Mouse (Mus musculus) heart, embryonic 14.5 days (tissue): ENCODE data around the gene Gm20479. TPM values are rescaled to one million over a fixed set of nuclear protein-coding genes. Genes with fewer than 3 reads are reported as not detected.

ENCODE experiments used
- ATAC-seq: fragments of 200-750 bp; cut with Nextera tagmentation; 2 replicates; pipeline ENCODE4 v1.8.0; 2017; ENCODE audit warnings: low read depth, moderate TSS enrichment; ENCODE audit not compliant: insufficient number of reproducible peaks, insufficient read depth, low FRiP score
- H3K27ac ChIP-seq, 2 experiments: fragments of 200-500 bp in 1 of 2; fragments of 300-500 bp in 1 of 2; sonication (generic) in 1 of 2; replicated peaks in 1 of 2; 2 replicates each; pipeline ENCODE4 v1.5.1; 2012 to 2014; ENCODE audit warnings: low read depth in 2 of 2, low read length in 2 of 2, control low read depth in 1 of 2, mild to moderate bottlenecking in 1 of 2, mixed read lengths in 1 of 2; ENCODE audit not compliant: control insufficient read depth in 1 of 2, insufficient read depth in 1 of 2
- H3K27me3 ChIP-seq: fragments of 300-500 bp; sonication (generic); 2 replicates; pipeline ENCODE4 v1.6.1; 2014; ENCODE audit warnings: mild to moderate bottlenecking, low read length, control low read depth; ENCODE audit not compliant: control insufficient read depth, insufficient read depth
- H3K36me3 ChIP-seq: fragments of 300-500 bp; sonication (generic); 2 replicates; pipeline ENCODE4 v1.6.1; 2014; ENCODE audit warnings: mild to moderate bottlenecking, control low read depth, low read length, mixed read lengths; ENCODE audit not compliant: control insufficient read depth, insufficient read depth
- H3K4me1 ChIP-seq, 2 experiments: fragments of 200-500 bp in 1 of 2; fragments of 300-500 bp in 1 of 2; sonication (generic) in 1 of 2; 2 replicates each; pipeline ENCODE4 v1.6.1; 2012 to 2014; ENCODE audit warnings: low read length in 2 of 2, control low read depth in 1 of 2, mixed read lengths in 1 of 2; ENCODE audit not compliant: control insufficient read depth in 2 of 2, insufficient read depth in 2 of 2
- H3K4me2 ChIP-seq: fragments of 300-500 bp; sonication (generic); 2 replicates; pipeline ENCODE4 v1.6.1; 2014; ENCODE audit warnings: mild to moderate bottlenecking, low read length
- H3K4me3 ChIP-seq, 2 experiments: fragments of 200-500 bp in 1 of 2; fragments of 300-500 bp in 1 of 2; sonication (generic) in 1 of 2; 2 replicates each; pipeline ENCODE4 v1.5.1; 2012 to 2014; ENCODE audit warnings: low read length in 2 of 2, mild to moderate bottlenecking in 2 of 2, control low read depth in 1 of 2, low read depth in 1 of 2, moderate library complexity in 1 of 2; ENCODE audit not compliant: control insufficient read depth in 1 of 2, insufficient read depth in 1 of 2
- H3K9ac ChIP-seq: fragments of 300-500 bp; sonication (generic); 2 replicates; pipeline ENCODE4 v1.6.1; 2014; ENCODE audit warnings: mild to moderate bottlenecking, low read length
- H3K9me3 ChIP-seq: fragments of 300-500 bp; sonication (generic); 2 replicates; pipeline ENCODE4 v1.6.1; 2016; ENCODE audit warnings: low read length, control low read depth; ENCODE audit not compliant: control insufficient read depth
- WGBS: fragments of 180-500 bp; shearing (Covaris S2); extraction: QIAGEN DNeasy Blood & Tissue Kit; methylation state at CpG from one replicate; pipeline ENCODE4 v1.1.7; 2014; 5-methylcytosine and 5-hydroxymethylcytosine counted together
- polyA plus RNA-seq: library from polyadenylated mRNA; unstranded; fragments of >200 nt; fragmentation: Nextera tagmentation; extraction: Ambion mirVana; gene quantifications from 2 replicates; pipeline ENCODE4 v1.2.1, GENCODE M21; 2014

Gene Gm20479
- polyA plus RNA-seq, 1 experiment from 2014 or later = not detected

DNA sequence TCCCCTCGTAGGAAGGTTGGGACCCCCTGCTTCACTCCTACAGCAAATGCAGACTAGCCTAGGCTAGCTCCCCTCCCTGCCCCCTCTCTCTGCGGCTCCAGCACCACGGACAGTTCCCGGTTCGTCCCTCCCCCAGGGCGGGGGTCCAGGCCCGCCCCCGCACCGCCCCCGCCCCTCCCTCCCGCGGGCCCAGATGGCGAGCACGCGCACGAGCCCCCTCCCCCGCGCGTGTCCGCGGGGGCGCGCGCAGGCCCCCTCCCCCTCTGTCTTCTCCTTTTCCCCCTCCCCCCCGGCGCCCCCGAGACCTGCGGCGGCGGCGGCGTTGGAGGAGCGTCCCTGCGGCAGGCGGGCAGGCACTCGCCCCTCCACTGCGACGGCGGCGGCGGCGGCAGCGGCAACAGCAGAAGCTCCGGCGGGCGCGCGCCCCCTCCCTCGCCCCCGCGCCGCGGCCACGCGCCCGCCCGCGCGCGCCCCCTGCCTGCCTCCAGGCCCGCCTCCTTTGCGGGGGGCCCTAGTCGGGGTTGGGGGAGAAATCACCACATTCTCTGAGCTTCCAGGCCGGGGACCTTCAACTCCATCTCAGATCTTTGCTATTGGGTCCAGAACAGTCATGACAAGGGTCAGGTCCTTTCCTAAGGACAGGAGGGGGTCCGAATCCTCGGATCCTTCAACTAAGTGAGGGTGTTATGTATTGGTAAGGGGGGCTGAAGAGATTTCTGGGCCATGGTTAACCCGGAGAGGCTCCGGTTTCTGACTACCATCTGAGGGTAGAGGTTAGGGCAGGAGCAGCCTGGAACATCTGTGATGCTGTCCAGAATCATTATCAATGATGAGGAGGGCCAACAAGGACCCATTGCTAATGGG lies 39.2 kb upstream of the Gm20479 start:
- Histone ChIP-seq H3K27ac (no peak overlapping the region), H3K36me3 (no peaks in the 10 kb centered on the region), H3K27me3 (peaks cover 84% of the 10 kb centered on the region), H3K9ac (peak overlapping the region; percentile 21; the same call in 1 of the 2 replicates), H3K9me3 (no peaks in the 10 kb centered on the region), H3K4me2 (peak overlapping the region; percentile 78), H3K4me1 (peaks cover 2 to 6% of the 10 kb centered on the region in 2 experiments; a peak in 2 of 4 replicates), H3K4me3 (peak overlapping the region; percentile 20 to 51)
- ATAC-seq = no peak
- 2% methylated on average over 30 of the region's 68 CpGs for WGBS

DNA sequence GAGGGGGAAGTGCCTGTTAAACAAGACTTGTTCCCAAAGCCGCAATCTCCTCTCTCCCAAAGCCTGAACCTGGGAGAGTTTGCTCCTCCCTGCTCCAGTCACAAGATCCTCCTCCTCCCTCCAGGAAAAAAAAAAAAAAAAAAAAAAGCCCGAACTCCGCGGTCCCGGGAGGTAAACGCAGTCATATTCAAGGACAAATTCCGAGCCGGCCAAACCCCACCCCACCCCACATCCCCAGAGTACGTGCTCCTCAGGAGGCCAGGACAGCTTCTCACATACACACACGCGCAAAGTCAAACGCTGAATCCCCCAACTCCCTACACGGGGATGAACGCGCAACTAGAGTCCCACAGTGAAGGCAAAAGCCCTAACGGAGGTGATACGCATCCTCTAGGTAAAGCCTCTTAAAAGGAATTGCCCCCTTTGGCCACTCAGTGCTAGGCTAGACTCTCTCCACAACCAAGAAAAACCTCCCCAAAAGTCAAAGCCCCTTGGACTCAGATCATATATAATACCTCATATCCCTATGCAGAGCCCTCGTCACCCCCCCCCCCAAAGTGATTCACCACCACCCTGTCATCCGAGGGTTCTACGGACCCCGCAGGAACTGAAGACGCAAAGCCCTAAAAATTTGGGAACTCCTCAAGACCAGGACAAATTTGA lies 38.4 kb upstream of the Gm20479 start:
- WGBS = 1% methylated on average over 22 of the region's 22 CpGs

DNA sequence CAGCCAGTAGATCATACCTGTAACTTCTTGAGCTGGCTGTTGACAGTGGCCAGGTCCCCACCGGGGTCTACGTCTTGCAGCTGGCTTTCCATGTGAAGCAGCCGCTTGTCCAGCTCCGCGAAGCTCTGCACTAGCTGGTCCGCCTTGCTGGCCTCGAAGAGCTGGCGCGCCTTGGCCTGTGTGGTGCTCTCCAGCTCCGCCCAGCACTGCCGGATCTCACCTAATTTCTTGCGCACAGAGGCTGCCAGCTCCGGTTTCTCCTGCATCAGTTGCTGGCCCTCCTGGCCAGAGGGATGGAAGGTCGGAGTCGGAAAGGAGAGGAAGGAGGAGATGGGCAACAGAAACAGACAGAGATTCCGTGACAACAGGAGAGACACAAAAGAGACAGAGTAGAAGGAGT lies 34.2 kb upstream of the Gm20479 start:
- ATAC-seq = no peak

More for the DNA sequence above, 38.4 kb upstream of the Gm20479 start:
- Histone ChIP-seq H3K9ac (no peak overlapping the region), H3K27me3 (peaks cover 84% of the 10 kb centered on the region), H3K27ac (no peak overlapping the region), H3K9me3 (no peaks in the 10 kb centered on the region), H3K4me1 (peaks cover 2 to 6% of the 10 kb centered on the region in 2 experiments; a peak in 2 of 4 replicates), H3K36me3 (no peaks in the 10 kb centered on the region), H3K4me2 (peak overlapping the region; percentile 78), H3K4me3 (peak overlapping the region in 1 of 2 experiments; percentile 51; a peak in 2 of 4 replicates)
- no peak for ATAC-seq

DNA sequence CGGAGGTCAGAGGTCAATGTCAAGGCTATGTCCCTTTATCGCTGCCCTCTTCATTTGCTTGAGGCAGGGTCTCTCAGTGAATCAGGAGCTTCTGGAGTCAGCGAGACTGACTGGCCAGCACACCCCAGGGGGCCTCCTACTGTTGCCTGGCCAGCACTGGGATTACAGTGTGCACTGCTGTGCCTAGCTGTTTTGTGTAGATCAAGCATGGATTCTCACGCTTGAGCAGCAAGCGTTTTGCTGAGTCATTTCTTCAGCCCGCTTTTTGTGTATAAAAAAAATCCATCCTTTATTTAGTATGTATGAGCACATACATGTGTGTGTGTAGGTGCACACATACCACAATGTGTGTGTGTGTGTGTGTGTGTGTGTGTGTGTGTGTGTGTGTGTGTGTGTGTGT lies 32.0 kb upstream of the Gm20479 start:
- H3K4me1 ChIP-seq = no peaks in the 10 kb centered on the region
- 70% methylated on average over 6 of the region's 6 CpGs for WGBS

More for the DNA sequence above, 34.2 kb upstream of the Gm20479 start:
- H3K9me3 ChIP-seq = no peaks in the 10 kb centered on the region
- 36% methylated on average over 16 of the region's 16 CpGs for WGBS
- H3K27ac ChIP-seq = no peak overlapping the region
- peaks cover 54% of the 10 kb centered on the region for H3K27me3 ChIP-seq
- H3K9ac ChIP-seq = no peak overlapping the region
- H3K4me3 ChIP-seq = no peak overlapping the region
- H3K36me3 ChIP-seq = no peaks in the 10 kb centered on the region
- no peak overlapping the region for H3K4me2 ChIP-seq
- H3K4me1 ChIP-seq = peaks cover 0 to 2% of the 10 kb centered on the region in 2 experiments; a peak in 1 of 4 replicates

DNA sequence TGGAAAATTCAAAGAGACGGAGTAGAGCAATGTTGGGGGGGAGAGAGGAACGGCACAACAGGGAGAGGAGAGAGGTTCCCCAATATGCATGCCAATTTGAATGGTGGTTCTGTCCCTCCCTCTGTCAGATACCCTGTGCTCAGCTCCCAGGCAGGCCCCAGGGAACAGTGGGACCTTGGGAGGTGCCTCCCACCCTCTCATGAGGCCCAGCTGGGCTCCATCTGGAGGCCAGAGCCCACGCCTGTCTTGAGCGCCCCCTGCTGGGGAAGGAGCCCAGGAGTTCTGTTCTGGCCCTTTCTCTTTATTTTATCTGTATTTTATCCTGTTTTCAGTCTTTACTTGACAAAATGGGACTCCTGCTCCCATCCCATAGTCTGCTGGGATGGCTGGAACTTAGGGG lies 27.5 kb upstream of the Gm20479 start:
- Histone ChIP-seq H3K36me3 (no peaks in the 10 kb centered on the region), H3K27me3 (0 out of 2 replicates have a peak, but pooled peaks cover 5% of the 10 kb centered on the region), H3K27ac (no peak overlapping the region), H3K4me1 (no peaks in the 10 kb centered on the region), H3K4me3 (no peak overlapping the region), H3K9ac (no peak overlapping the region), H3K4me2 (no peak overlapping the region), H3K9me3 (no peaks in the 10 kb centered on the region)
- WGBS = 43% methylated on average over 4 of the region's 4 CpGs
- ATAC-seq = no peak

More for the DNA sequence above, 32.0 kb upstream of the Gm20479 start:
- Histone ChIP-seq H3K27me3 (peaks cover 32% of the 10 kb centered on the region), H3K9me3 (no peaks in the 10 kb centered on the region), H3K4me3 (no peak overlapping the region), H3K36me3 (no peaks in the 10 kb centered on the region), H3K4me2 (no peak overlapping the region), H3K27ac (no peak overlapping the region), H3K9ac (no peak overlapping the region)
- ATAC-seq = no peak

DNA sequence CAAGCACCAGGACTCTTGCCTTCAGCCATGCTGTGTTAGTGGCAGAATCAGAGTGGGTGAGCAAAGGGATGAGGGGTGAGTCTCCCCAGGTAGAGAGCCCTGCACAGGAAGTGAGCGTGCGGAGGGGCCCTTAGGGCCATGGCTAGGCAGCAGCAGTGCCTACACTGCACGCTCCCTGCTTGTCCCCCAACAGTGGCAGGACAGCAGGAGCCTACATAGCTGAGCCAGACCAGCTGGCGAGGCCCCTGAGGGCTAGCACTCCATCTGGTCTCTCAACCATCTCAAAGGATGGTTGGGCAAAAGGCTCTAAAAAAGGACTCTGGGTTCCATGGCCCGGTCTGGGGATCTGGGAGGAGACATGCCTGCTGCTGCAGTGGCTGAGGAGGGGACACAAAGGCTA lies 26.9 kb upstream of the Gm20479 start:
- no peak for ATAC-seq
- H3K27me3 ChIP-seq = peaks cover 7% of the 10 kb centered on the region; the same call in 1 of the 2 replicates
- H3K9ac ChIP-seq = no peak overlapping the region

DNA sequence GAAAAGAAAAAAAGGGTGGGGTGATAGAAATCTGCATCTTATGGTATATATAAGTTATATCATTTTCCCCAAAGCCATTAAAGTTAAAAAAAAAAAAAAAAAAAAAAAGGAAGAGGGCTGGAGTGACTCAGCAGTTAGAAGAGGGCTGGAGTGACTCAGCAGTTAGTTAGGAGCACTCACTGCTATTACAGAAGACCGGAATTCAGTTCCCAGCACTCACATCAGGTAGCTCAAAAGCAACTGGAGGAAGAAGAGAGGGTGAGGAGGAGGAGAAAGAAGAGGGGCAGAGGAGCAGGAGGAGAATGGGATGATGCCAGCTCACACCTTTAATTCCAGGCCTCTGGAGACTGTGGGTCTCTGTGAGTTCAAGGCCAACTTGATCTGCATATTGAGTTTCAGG lies 26.0 kb upstream of the Gm20479 start:
- H3K9me3 ChIP-seq = no peaks in the 10 kb centered on the region
- ATAC-seq = no peak
- no peak overlapping the region for H3K4me2 ChIP-seq
- no peaks in the 10 kb centered on the region for H3K36me3 ChIP-seq
- no peak overlapping the region for H3K4me3 ChIP-seq
- WGBS = 83% methylated on average over 1 of the region's 1 CpGs
- no peak overlapping the region for H3K9ac ChIP-seq
- no peak overlapping the region for H3K27ac ChIP-seq
- peaks cover 10% of the 10 kb centered on the region for H3K27me3 ChIP-seq
- no peaks in the 10 kb centered on the region for H3K4me1 ChIP-seq

More for the DNA sequence above, 26.9 kb upstream of the Gm20479 start:
- Histone ChIP-seq H3K36me3 (no peaks in the 10 kb centered on the region), H3K27ac (no peak overlapping the region), H3K9me3 (no peaks in the 10 kb centered on the region), H3K4me2 (no peak overlapping the region), H3K4me3 (no peak overlapping the region), H3K4me1 (no peaks in the 10 kb centered on the region)
- 79% methylated on average over 5 of the region's 5 CpGs for WGBS
